Mouse (Mus musculus) ES-E14 (cell line): Measurements from ENCODE around the gene Hist1h4i. TPM values are rescaled to one million over a fixed set of nuclear protein-coding genes. Genes with fewer than 3 reads are reported as not detected.

ENCODE experiments used
- DNase-seq: peaks from one replicate; pipeline ENCODE4 v3.0.0-alpha.2; 2013; ENCODE audit warnings: low read depth, low spot score
- H3K27ac ChIP-seq: 2 replicates; pipeline ENCODE4 v1.5.1; 2012; ENCODE audit warnings: low read depth, mild to moderate bottlenecking, low read length, moderate library complexity, mixed read lengths; ENCODE audit not compliant: poor library complexity, insufficient read depth, severe bottlenecking
- H3K36me3 ChIP-seq: 2 replicates; pipeline ENCODE4 v1.6.1; 2012; ENCODE audit warnings: mild to moderate bottlenecking, low read length, moderate library complexity, mixed read lengths; ENCODE audit not compliant: control insufficient read depth, poor library complexity, insufficient read depth, severe bottlenecking
- H3K4me1 ChIP-seq, 2 experiments: fragments of 150-350 bp in 1 of 2; sonication (generic) in 1 of 2; 2 replicates each; pipeline ENCODE4 v1.6.1; 2012; ENCODE audit warnings: low read length in 2 of 2, mild to moderate bottlenecking in 1 of 2, mixed read lengths in 1 of 2; ENCODE audit not compliant: control insufficient read depth in 2 of 2, insufficient read depth in 2 of 2, poor library complexity in 1 of 2
- H3K4me3 ChIP-seq, 2 experiments: fragments of 150-350 bp in 1 of 2; sonication (generic) in 1 of 2; 2 replicates each; pipeline ENCODE4 v1.5.1; 2012; ENCODE audit warnings: low read length in 2 of 2, low read depth in 1 of 2, mild to moderate bottlenecking in 1 of 2, mixed read lengths in 1 of 2; ENCODE audit not compliant: insufficient read depth in 1 of 2, poor library complexity in 1 of 2, severe bottlenecking in 1 of 2
- H3K9ac ChIP-seq: 2 replicates; pipeline ENCODE4 v1.6.1; 2012; ENCODE audit warnings: low read depth, mild to moderate bottlenecking, low read length, mixed read lengths; ENCODE audit not compliant: poor library complexity, insufficient read depth, severe bottlenecking
- H3K9me3 ChIP-seq: fragments of 150-350 bp; sonication (generic); 2 replicates; pipeline ENCODE4 v1.6.1; 2012; ENCODE audit warnings: low read depth, mild to moderate bottlenecking, low read length; ENCODE audit not compliant: control insufficient read depth, insufficient read depth
- CHD2 ChIP-seq: IDR thresholded peaks from 2 replicates; pipeline ENCODE4 v1.6.1; 2014; ENCODE audit warnings: mild to moderate bottlenecking, low read depth, low read length, inconsistent platforms
- HCFC1 ChIP-seq: IDR thresholded peaks from 2 replicates; pipeline ENCODE4 v1.6.1; 2012; ENCODE audit warnings: low read length, inconsistent platforms, borderline replicate concordance; ENCODE audit not compliant: insufficient read depth
- MAFK ChIP-seq: IDR thresholded peaks from 2 replicates; pipeline ENCODE4 v1.6.1; 2014; ENCODE audit warnings: mild to moderate bottlenecking, low read depth, low read length, inconsistent platforms; ENCODE audit not compliant: insufficient read depth
- ZC3H11A ChIP-seq: IDR thresholded peaks from 2 replicates; pipeline ENCODE4 v1.6.1; 2012; ENCODE audit warnings: low read depth, mild to moderate bottlenecking, inconsistent platforms, low read length, borderline replicate concordance
- ZNF384 ChIP-seq: IDR thresholded peaks from 2 replicates; pipeline ENCODE4 v1.6.1; 2012; ENCODE audit warnings: low read depth, low read length, inconsistent platforms
- in situ Hi-C, 2 experiments: fragments of 600-800 bp; cut with MboI; formaldehyde crosslinking; loops; one replicate each; pipeline ENCODE4 v1.15.1; 2025; ENCODE audit warnings: low sequenced_read_pairs in 2 of 2, inconsistent platforms in 1 of 2; ENCODE audit not compliant: unreplicated experiment in 2 of 2
- total RNA-seq: library from RNA; depleted of rRNA; stranded (reverse); fragments of 300-350 nt; gene quantifications from 2 replicates; pipeline ENCODE4 v1.2.3, GENCODE M21; 2012

Hist1h4i gene
- total RNA-seq, 1 experiment, result 814 TPM

DNA sequence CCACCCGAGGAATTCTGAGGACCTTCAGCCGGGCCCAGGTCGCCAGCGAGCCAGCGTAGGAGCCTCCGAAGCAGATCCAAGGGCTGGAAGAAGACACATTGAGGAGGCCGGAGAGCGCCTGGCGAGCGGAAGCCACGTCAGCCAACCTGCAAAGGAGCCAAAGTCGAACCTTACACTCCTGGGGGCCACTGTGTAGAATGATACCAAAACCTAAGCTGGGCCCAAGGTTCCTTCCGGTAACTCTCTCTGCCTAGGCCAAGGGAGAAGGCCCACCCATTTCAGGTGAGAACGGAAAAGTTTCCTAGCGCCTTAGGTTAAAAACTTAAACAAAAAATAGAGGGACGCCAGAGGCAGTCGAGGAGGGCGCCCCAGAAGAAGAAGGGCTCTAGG, 34.0 kb downstream of the Hist1h4i start:
- no peak for DNase-seq
- no peaks in the 10 kb centered on the region for H3K9me3 ChIP-seq
- H3K9ac ChIP-seq, result peak overlapping the region; percentile 48; the same call in 1 of the 2 replicates
- in situ Hi-C loops, result loop anchor here in 1 of 2 experiments (5.0 to 25.0 kb wide), 2 partner anchors 35 to 745 kb away; no protein-coding TSS in a partner anchor
- peak overlapping the region; percentile 69 to 74 for H3K4me3 ChIP-seq
- H3K4me1 ChIP-seq, result no peaks in the 10 kb centered on the region
- H3K36me3 ChIP-seq, result no peaks in the 10 kb centered on the region
- H3K27ac ChIP-seq, result no peak overlapping the region
- no peak for TF ChIP-seq ZNF384

DNA sequence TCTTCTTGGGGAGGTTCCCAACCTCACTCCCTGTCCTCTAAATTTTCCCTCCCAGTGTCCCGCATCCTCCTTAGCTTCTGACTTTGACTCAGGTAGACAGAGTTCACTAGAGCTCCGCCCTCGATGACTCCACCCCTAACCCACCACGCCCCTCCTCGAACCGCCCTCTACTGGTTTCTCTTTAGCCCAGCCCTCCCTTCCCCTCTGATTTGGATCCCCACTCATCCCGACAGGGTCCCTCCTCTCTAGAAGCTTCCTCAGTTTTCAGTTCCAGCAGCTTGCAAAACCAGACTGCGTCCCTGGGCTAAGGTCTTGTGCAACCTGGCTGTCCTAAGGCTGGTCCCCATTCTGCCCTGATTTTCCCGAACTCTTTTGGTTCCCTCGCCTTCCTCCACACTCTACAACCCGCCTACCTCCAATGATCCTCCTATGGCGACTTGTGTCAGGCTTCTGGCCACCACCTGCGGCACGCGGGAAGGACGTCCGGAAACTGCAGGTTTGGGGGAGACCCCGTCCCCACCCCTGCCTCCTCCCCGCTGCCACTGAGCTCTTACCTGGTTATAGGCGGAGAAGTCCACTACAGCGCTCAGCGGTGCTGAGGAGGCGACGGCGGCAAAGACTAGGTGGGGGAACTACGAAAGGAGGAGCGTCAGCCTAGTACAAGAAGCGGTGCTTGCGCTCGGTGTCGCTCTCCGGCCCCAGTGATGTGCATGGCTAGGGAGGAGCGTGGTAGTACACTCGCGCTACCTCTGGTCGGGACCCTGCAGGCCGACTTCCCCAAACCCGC, 34.6 kb downstream of the Hist1h4i start:
- TF ChIP-seq MAFK, result no peak
- TF ChIP-seq ZC3H11A, result no peak
- TF ChIP-seq ZNF384, result no peak
- no peak for TF ChIP-seq HCFC1
- no peak for TF ChIP-seq CHD2
- in situ Hi-C loops, result loop anchor here in 1 of 2 experiments (5.0 to 25.0 kb wide), 2 partner anchors 34 to 744 kb away; no protein-coding TSS in a partner anchor

DNA sequence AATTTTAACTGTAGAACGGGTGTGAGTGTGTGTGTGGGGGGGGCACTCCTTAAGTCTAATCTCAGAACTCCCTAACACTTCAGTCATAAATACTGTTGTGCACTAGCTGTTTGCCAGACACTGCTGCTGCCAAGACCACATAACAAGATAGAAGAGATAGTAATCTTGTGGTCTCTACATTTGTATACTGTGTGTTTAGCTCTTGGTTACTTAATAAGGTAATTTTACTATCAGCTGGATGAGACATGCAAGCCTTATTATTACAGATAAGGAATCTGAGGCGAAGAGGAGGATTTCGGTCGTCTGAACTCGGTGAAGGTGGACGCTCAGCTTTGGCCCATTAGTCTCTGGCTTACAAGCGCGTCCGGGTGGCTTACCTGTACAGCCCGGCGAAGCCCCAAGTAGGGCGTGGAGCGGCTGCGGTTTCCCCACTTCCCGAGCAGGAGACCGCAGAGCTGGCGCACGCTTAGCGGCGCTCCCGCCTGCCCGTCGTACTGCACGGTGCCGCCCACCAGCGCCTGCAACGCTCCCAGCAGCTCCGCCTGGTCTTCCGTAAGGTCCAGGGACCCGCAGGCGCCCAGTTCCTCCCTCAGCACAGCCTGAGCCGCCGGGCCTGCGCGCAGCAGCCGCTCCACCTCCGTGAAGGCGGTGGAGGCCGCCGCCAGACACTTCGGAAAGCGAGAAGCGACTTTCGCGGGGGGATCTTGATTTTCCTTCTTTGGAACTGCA, 35.4 kb downstream of the Hist1h4i start:
- in situ Hi-C loops, result loop anchor here in 1 of 2 experiments (5.0 to 25.0 kb wide), 2 partner anchors 33 to 743 kb away; no protein-coding TSS in a partner anchor
- H3K36me3 ChIP-seq, result no peaks in the 10 kb centered on the region
- peak overlapping the region; percentile 18 for H3K9ac ChIP-seq
- no peaks in the 10 kb centered on the region for H3K4me1 ChIP-seq
- H3K9me3 ChIP-seq, result no peaks in the 10 kb centered on the region
- TF ChIP-seq ZC3H11A (no peak), ZNF384 (no peak), HCFC1 (no peak), MAFK (no peak), CHD2 (no peak)
- no peak for DNase-seq
- H3K4me3 ChIP-seq, result peak overlapping the region; percentile 69 to 74
- H3K27ac ChIP-seq, result no peak overlapping the region

More for the DNA sequence above, 34.6 kb downstream of the Hist1h4i start:
- Histone ChIP-seq H3K9ac (peak overlapping the region; percentile 48), H3K4me3 (peak overlapping the region; percentile 69 to 74), H3K4me1 (no peaks in the 10 kb centered on the region), H3K9me3 (no peaks in the 10 kb centered on the region), H3K27ac (no peak overlapping the region), H3K36me3 (no peaks in the 10 kb centered on the region)
- DNase-seq, result no peak

GRCm38 (mm10) chr13:22001823-22002222, 39.3 kb downstream of the Hist1h4i start:
- Histone ChIP-seq H3K36me3 (no peaks in the 10 kb centered on the region), H3K27ac (no peak overlapping the region), H3K4me3 (no peak overlapping the region), H3K4me1 (peaks cover under 1 to 2% of the 10 kb centered on the region in 2 experiments; a peak in 2 of 4 replicates), H3K9me3 (no peaks in the 10 kb centered on the region), H3K9ac (no peak overlapping the region)
- TF ChIP-seq MAFK (no peak), ZC3H11A (no peak), CHD2 (no peak), HCFC1 (no peak), ZNF384 (no peak)
- DNase-seq, result no peak
- in situ Hi-C loops, result loop anchor here in 1 of 2 experiments (25.0 kb wide), 1 partner anchor 740 kb away; no protein-coding TSS in a partner anchor
